Mouse (Mus musculus) hindlimb bud, embryonic 11.5 days (tissue): Measurements from ENCODE around the gene Ephx1.
"Not testable (repeated sequence)": the region's sequence is repeated elsewhere in the genome, so short reads cannot be mapped to it uniquely, and the experiment has no call there.

ENCODE experiments used
- DNase-seq: peaks from one replicate; pipeline ENCODE4 v3.0.0-alpha.2; 2012; ENCODE audit warnings: low read depth, low spot score; ENCODE audit errors: extremely low spot score

Gene Ephx1

GRCm38 (mm10) chr1:181014731-181015500 lies 5.8 kb downstream of the Ephx1 start:
- no peak for DNase-seq

GRCm38 (mm10) chr1:181013446-181013845 lies 7.3 kb downstream of the Ephx1 start:
- no peak for DNase-seq

GRCm38 (mm10) chr1:181012416-181012815 lies 8.3 kb downstream of the Ephx1 start:
- DNase-seq: no peak

- DNase-seq: no peak
These were observed 9.1 kb downstream of the Ephx1 start for GRCm38 (mm10) chr1:181011601-181012000.

- no peak for DNase-seq
These were observed 10.4 kb downstream of the Ephx1 start for GRCm38 (mm10) chr1:181010171-181010932.

- DNase-seq: no peak
These were observed 10.9 kb downstream of the Ephx1 start for GRCm38 (mm10) chr1:181009754-181010153.

GRCm38 (mm10) chr1:181009011-181009590 lies 11.6 kb downstream of the Ephx1 start:
- DNase-seq: no peak

- DNase-seq: no peak
These were observed 12.4 kb downstream of the Ephx1 start for GRCm38 (mm10) chr1:181008266-181008665.

- DNase-seq: no peak
These were observed 12.9 kb downstream of the Ephx1 start for GRCm38 (mm10) chr1:181007831-181008230.

GRCm38 (mm10) chr1:181005331-181005730 lies 15.4 kb downstream of the Ephx1 start:
- no peak for DNase-seq

- no peak for DNase-seq
These were observed 16.9 kb downstream of the Ephx1 start for GRCm38 (mm10) chr1:181003790-181004189.

GRCm38 (mm10) chr1:181001621-181002020 lies 19.1 kb downstream of the Ephx1 start:
- no peak for DNase-seq

- no peak for DNase-seq
These were observed 19.5 kb downstream of the Ephx1 start for GRCm38 (mm10) chr1:181001217-181001616.

- no peak for DNase-seq
These were observed 20.1 kb downstream of the Ephx1 start for GRCm38 (mm10) chr1:181000501-181001092.

GRCm38 (mm10) chr1:180992142-180992541 lies 28.6 kb downstream of the Ephx1 start:
- DNase-seq: no peak

- no peak for DNase-seq
These were observed 30.0 kb downstream of the Ephx1 start for GRCm38 (mm10) chr1:180990671-180991070.

- no peak for DNase-seq
These were observed 32.9 kb downstream of the Ephx1 start for GRCm38 (mm10) chr1:180987759-180988158.

GRCm38 (mm10) chr1:180986701-180987100 lies 34.0 kb downstream of the Ephx1 start:
- DNase-seq: no peak

- DNase-seq: not testable (repeated sequence)
These were observed 39.2 kb downstream of the Ephx1 start for GRCm38 (mm10) chr1:180981298-180982046.

GRCm38 (mm10) chr1:180980464-180980863 lies 40.2 kb downstream of the Ephx1 start:
- DNase-seq: no peak
